Mouse (Mus musculus) heart, embryonic 14.5 days (tissue): Measurements from ENCODE around the gene Col4a4. TPM values are rescaled to one million over a fixed set of nuclear protein-coding genes. Genes with fewer than 3 reads are reported as not detected.

Source experiments
- ATAC-seq: fragments of 200-750 bp; cut with Nextera tagmentation; 2 replicates; pipeline ENCODE4 v1.8.0; 2017; ENCODE audit warnings: low read depth, moderate TSS enrichment; ENCODE audit not compliant: insufficient number of reproducible peaks, insufficient read depth, low FRiP score
- H3K27ac ChIP-seq, 2 experiments: fragments of 200-500 bp in 1 of 2; fragments of 300-500 bp in 1 of 2; sonication (generic) in 1 of 2; replicated peaks in 1 of 2; 2 replicates each; pipeline ENCODE4 v1.5.1; 2012 to 2014; ENCODE audit warnings: low read depth in 2 of 2, low read length in 2 of 2, control low read depth in 1 of 2, mild to moderate bottlenecking in 1 of 2, mixed read lengths in 1 of 2; ENCODE audit not compliant: control insufficient read depth in 1 of 2, insufficient read depth in 1 of 2
- H3K27me3 ChIP-seq: fragments of 300-500 bp; sonication (generic); 2 replicates; pipeline ENCODE4 v1.6.1; 2014; ENCODE audit warnings: mild to moderate bottlenecking, low read length, control low read depth; ENCODE audit not compliant: control insufficient read depth, insufficient read depth
- H3K36me3 ChIP-seq: fragments of 300-500 bp; sonication (generic); 2 replicates; pipeline ENCODE4 v1.6.1; 2014; ENCODE audit warnings: mild to moderate bottlenecking, control low read depth, low read length, mixed read lengths; ENCODE audit not compliant: control insufficient read depth, insufficient read depth
- H3K4me1 ChIP-seq, 2 experiments: fragments of 200-500 bp in 1 of 2; fragments of 300-500 bp in 1 of 2; sonication (generic) in 1 of 2; 2 replicates each; pipeline ENCODE4 v1.6.1; 2012 to 2014; ENCODE audit warnings: low read length in 2 of 2, control low read depth in 1 of 2, mixed read lengths in 1 of 2; ENCODE audit not compliant: control insufficient read depth in 2 of 2, insufficient read depth in 2 of 2
- H3K4me2 ChIP-seq: fragments of 300-500 bp; sonication (generic); 2 replicates; pipeline ENCODE4 v1.6.1; 2014; ENCODE audit warnings: mild to moderate bottlenecking, low read length
- H3K4me3 ChIP-seq, 2 experiments: fragments of 200-500 bp in 1 of 2; fragments of 300-500 bp in 1 of 2; sonication (generic) in 1 of 2; 2 replicates each; pipeline ENCODE4 v1.5.1; 2012 to 2014; ENCODE audit warnings: low read length in 2 of 2, mild to moderate bottlenecking in 2 of 2, control low read depth in 1 of 2, low read depth in 1 of 2, moderate library complexity in 1 of 2; ENCODE audit not compliant: control insufficient read depth in 1 of 2, insufficient read depth in 1 of 2
- H3K9ac ChIP-seq: fragments of 300-500 bp; sonication (generic); 2 replicates; pipeline ENCODE4 v1.6.1; 2014; ENCODE audit warnings: mild to moderate bottlenecking, low read length
- H3K9me3 ChIP-seq: fragments of 300-500 bp; sonication (generic); 2 replicates; pipeline ENCODE4 v1.6.1; 2016; ENCODE audit warnings: low read length, control low read depth; ENCODE audit not compliant: control insufficient read depth
- WGBS: fragments of 180-500 bp; shearing (Covaris S2); extraction: QIAGEN DNeasy Blood & Tissue Kit; methylation state at CpG from one replicate; pipeline ENCODE4 v1.1.7; 2014; 5-methylcytosine and 5-hydroxymethylcytosine counted together
- polyA plus RNA-seq: library from polyadenylated mRNA; unstranded; fragments of >200 nt; fragmentation: Nextera tagmentation; extraction: Ambion mirVana; gene quantifications from 2 replicates; pipeline ENCODE4 v1.2.1, GENCODE M21; 2014

The Col4a4 gene
- polyA plus RNA-seq, 1 experiment from 2014 or later: 0.42 TPM

DNA sequence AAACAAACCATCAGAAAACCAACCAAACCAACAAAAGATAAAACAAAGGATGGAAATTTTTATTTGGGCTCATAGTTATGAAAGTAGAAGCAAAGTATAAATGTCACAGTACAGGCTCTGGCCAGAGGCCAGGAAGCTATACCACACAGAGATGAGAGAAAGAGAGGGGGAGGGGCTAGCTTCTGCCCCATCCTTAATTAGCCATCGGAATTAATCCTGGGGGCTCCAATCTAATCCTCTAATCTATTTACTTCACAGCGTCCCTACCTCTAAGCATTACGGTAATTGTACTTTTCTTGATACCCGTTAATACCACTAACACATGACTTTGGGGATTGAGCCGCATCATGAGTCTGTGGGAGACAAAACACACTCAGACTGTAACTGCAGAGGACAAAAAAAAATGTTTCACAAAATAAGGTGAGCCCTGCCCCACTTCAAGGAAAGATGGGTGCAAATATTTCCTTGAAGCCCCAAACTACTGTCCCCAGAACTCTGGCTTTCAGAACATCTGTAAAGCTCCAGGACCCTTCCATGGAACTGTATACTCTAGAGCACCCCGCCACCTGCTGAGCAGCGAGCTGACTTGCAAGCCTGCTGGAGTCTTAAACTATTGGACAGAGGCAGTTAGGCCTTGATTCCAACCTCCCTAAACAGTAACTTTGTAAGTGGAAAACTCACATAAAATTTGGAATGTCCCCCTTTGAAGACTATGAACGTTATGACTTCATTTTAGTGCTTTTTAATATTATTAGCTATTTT lies 41.3 kb downstream of the Col4a4 start:
- Histone ChIP-seq H3K9ac (no peak overlapping the region), H3K9me3 (no peaks in the 10 kb centered on the region), H3K27ac (no peak overlapping the region), H3K27me3 (no peaks in the 10 kb centered on the region), H3K4me2 (no peak overlapping the region), H3K4me1 (no peaks in the 10 kb centered on the region), H3K4me3 (no peak overlapping the region), H3K36me3 (no peaks in the 10 kb centered on the region)
- WGBS: 69% methylated on average over 8 of the region's 8 CpGs
- ATAC-seq: no peak

DNA sequence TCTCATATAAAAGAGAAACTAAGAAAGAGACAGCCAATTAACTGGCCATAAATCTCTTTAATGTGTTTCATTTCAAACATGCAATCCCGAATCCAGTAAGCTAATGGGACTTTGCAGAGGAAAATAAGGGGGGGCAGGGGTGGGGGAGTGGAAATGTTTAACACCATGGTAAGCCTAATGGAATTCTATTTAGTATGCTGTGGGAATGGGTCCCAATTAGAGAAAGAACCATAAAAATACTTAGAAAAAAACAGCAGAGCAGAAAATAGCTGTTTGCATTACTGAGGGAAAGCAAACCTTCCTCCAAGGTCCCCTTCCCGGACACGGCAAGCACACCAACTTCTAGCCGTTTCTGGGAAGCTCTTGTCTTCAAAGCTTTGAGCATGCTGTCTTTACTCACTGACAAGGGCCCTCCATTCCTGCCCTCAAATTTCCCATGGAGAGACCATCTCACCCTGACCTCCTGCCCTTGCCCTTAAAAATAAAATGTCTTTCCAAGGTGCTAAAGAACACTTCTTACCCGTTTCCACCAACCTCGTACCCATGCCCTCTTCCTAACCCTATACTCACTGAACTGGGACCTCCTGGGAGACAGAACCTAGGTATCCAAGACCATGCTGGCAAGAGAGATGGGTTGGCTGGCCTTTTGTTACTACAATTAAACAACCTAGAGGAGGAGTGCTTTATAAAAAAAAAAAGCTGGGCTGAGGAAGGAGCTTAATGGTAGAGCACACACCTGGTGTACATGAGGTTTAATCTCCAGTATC lies 42.0 kb downstream of the Col4a4 start:
- H3K4me3 ChIP-seq: no peak overlapping the region
- WGBS: 79% methylated on average over 6 of the region's 6 CpGs
- ATAC-seq: no peak

DNA sequence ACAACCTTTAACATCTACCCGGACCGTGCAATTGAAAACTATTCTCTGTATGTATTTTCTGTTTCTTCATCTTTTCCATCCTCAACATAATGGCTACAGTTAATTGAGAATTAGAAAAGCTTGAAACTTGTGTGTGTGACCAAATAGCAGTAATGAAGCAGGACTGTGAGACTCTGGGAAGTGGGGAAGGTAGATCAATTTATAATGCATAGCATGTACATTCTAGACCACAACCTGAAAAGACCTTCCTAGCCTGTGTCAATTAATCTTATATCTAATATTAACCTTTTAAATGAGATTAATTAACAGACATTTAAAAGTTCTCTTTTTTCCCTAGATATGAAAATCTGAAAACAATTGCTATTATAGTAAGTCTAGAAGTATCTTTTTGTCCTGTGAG lies 42.7 kb downstream of the Col4a4 start:
- ATAC-seq: no peak

More for the DNA sequence above, 42.0 kb downstream of the Col4a4 start:
- Histone ChIP-seq H3K4me1 (no peaks in the 10 kb centered on the region), H3K9ac (no peak overlapping the region), H3K9me3 (no peaks in the 10 kb centered on the region), H3K27me3 (no peaks in the 10 kb centered on the region), H3K36me3 (no peaks in the 10 kb centered on the region), H3K4me2 (no peak overlapping the region), H3K27ac (no peak overlapping the region)

DNA sequence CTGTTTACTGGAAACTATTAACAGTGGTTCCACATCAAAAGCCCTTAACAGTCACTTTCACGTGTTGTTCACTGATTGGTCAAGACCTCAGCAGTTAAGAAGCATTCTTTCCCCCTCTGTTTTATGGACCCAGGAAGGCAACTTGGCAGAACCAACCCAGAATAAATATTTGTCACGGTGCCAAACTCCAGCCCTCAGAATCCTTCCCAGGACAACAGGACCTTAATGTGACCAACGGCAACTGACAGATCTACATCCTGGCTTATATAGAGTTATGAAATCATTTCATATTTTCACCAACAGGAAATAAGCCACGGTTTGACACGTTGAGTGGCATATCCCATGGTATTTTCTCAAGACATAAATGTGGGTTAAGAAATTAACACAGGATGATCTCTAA lies 46.6 kb downstream of the Col4a4 start:
- H3K9ac ChIP-seq: no peak overlapping the region

More for the DNA sequence above, 42.7 kb downstream of the Col4a4 start:
- H3K36me3 ChIP-seq: no peaks in the 10 kb centered on the region
- H3K4me3 ChIP-seq: no peak overlapping the region
- WGBS: 89% methylated on average over 2 of the region's 2 CpGs
- no peak overlapping the region for H3K4me2 ChIP-seq
- no peak overlapping the region for H3K27ac ChIP-seq
- no peaks in the 10 kb centered on the region for H3K4me1 ChIP-seq
- no peak overlapping the region for H3K9ac ChIP-seq
- H3K27me3 ChIP-seq: no peaks in the 10 kb centered on the region
- H3K9me3 ChIP-seq: no peaks in the 10 kb centered on the region

DNA sequence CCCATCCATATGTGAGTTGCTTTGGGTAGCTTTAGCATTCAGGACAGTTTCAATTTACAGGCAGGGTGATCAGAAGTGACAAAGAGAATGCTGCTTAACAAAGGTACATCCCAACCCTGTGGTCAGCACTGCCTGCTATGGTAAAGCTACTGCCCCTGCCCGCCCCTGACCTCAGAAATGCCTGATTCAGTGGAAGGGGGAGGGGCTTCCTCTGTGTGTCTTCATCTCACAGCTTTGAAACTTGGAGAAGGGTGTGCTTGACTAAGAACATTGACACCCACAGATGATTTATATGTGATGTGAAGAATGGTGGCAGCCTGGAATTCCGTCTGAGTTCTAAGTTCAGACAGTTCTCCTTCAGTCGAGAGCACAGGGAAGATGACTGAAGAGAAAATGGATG lies 48.8 kb downstream of the Col4a4 start:
- Histone ChIP-seq H3K4me3 (no peak overlapping the region), H3K27ac (no peak overlapping the region), H3K36me3 (no peaks in the 10 kb centered on the region), H3K9ac (no peak overlapping the region), H3K4me1 (no peaks in the 10 kb centered on the region), H3K27me3 (no peaks in the 10 kb centered on the region), H3K9me3 (no peaks in the 10 kb centered on the region), H3K4me2 (no peak overlapping the region)
- no peak for ATAC-seq
- 73% methylated on average over 3 of the region's 3 CpGs for WGBS

More for the DNA sequence above, 46.6 kb downstream of the Col4a4 start:
- Histone ChIP-seq H3K4me3 (no peak overlapping the region), H3K4me2 (no peak overlapping the region), H3K27me3 (no peaks in the 10 kb centered on the region), H3K9me3 (no peaks in the 10 kb centered on the region), H3K27ac (no peak overlapping the region), H3K4me1 (no peaks in the 10 kb centered on the region), H3K36me3 (no peaks in the 10 kb centered on the region)
- no peak for ATAC-seq
- 71% methylated on average over 5 of the region's 5 CpGs for WGBS

DNA sequence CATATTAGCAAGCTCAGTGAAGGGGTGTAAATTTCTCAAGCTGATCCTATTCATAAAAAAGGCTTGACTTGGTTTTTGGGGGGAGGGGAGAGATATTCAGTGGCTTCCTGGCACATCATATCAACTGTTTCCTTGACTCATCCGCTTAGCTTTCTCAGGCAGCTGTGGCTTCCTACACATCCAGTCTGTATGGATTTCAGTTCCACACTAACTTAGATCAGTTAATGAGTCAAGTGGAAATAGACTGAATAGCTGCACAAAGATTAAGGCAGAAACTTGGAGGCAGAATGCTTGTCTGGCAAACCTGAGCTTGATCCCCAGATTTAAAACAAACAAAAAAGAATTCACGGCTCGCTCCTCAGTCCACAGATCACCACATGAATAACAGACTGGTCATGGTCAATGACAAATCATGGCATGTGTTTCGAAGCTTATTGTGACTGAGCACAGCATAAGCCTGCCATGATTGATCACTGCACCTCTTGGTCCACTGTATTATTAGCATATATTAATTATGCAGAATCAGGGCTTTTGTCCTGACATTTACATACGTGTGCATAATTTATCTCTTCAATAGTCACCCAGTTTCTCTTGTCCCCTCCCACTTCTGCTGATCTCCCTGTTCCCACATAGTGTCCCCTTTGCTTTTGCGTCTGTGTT lies 50.0 kb downstream of the Col4a4 start:
- WGBS: 75% methylated on average over 6 of the region's 6 CpGs

DNA sequence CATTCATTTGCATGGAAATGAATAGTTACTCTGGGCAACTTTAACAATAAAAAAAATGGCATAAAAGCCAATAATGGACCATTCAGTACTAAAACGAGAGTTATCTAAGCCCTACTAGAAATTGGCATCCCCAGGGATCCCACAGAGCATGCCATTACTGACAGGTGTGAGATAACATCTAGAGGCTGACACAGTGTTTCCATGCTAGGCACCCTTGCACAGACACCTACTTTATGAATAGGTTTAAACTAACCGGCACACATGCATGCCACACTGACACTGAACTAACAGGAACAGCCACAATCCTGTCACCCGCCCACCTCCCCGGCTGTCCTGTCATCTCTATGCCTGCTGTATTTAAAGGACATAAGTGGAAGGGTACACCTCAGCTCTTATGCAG lies 58.7 kb downstream of the Col4a4 start:
- Histone ChIP-seq H3K9ac (no peak overlapping the region), H3K4me2 (no peak overlapping the region), H3K27ac (no peak overlapping the region), H3K4me1 (no peaks in the 10 kb centered on the region; a peak in 1 of 4 replicates), H3K9me3 (no peaks in the 10 kb centered on the region), H3K27me3 (no peaks in the 10 kb centered on the region), H3K36me3 (no peaks in the 10 kb centered on the region), H3K4me3 (no peak overlapping the region)
- WGBS: 30% methylated on average over 4 of the region's 4 CpGs
- ATAC-seq: no peak

More for the DNA sequence above, 50.0 kb downstream of the Col4a4 start:
- H3K36me3 ChIP-seq: no peaks in the 10 kb centered on the region
- no peaks in the 10 kb centered on the region for H3K27me3 ChIP-seq
- no peak overlapping the region for H3K9ac ChIP-seq
- H3K4me1 ChIP-seq: no peaks in the 10 kb centered on the region
- no peak overlapping the region for H3K4me3 ChIP-seq
- H3K9me3 ChIP-seq: no peaks in the 10 kb centered on the region
- H3K4me2 ChIP-seq: no peak overlapping the region
- no peak for ATAC-seq
- H3K27ac ChIP-seq: no peak overlapping the region
